9 mouse cellular contexts compared by ENCODE assay signal in genomic region chr17:53568734-53569386, GRCm38 (mm10). TPM values are rescaled to one million over a fixed set of nuclear protein-coding genes. Genes with fewer than 3 reads are reported as not detected.
DNase-seq lines count a peak whose midpoint lies in the region; ATAC-seq and TF ChIP-seq lines count a peak whose summit lies in the region.
"Had no signal": no experiment of that assay in that cellular context is flagged by ENCODE, and none has a peak within 500 bp of the region (broad histone marks: within the 10 kb centered on the region; RNA-seq: fewer than 3 reads in every experiment).

No protein-coding gene starts in this region.

- H3K27ac ChIP-seq in heart, adult 2 months: peak overlapping the region; percentile 94
- peak overlapping the region; percentile 97; the same call in 1 of the 2 replicates for H3K27ac ChIP-seq in forebrain, embryonic 12.5 days
- peak overlapping the region; percentile 95 for H3K27ac ChIP-seq in liver, embryonic 15.5 days (replicated peaks)

- no peak overlapping the region for H3ac ChIP-seq in C2C12 (ENCODE audit: control insufficient read depth, insufficient read length, low read depth)

- TF ChIP-seq CTCF in heart, adult 2 months (IDR thresholded peaks at IDR 0.05): no peak
- no peak for TF ChIP-seq CTCF in C2C12 (IDR thresholded peaks at IDR 0.05; ENCODE audit: control insufficient read depth, insufficient read depth, insufficient read length)

- peaks cover 12% of the 10 kb centered on the region for H3K36me3 ChIP-seq in heart, adult 2 months (ENCODE audit: control insufficient read depth, insufficient read depth, low read length)
- H3K36me3 ChIP-seq in C2C12 (ENCODE audit: control insufficient read depth, insufficient read depth): no peaks in the 10 kb centered on the region
- H3K36me3 ChIP-seq in forebrain, embryonic 12.5 days (replicated peaks): no peaks in the 10 kb centered on the region
- H3K36me3 ChIP-seq in liver, embryonic 15.5 days (replicated peaks): no peaks in the 10 kb centered on the region

- no peak for DNase-seq in heart, adult 2 months
- DNase-seq in heart, adult 8-10 months (ENCODE audit: low spot score): no peak
- no peak for DNase-seq in embryo, embryonic 10 days (ENCODE audit: low spot score)
- no peak for DNase-seq in left cerebral cortex, adult 8-10 months (ENCODE audit: low spot score in 2 of 2)

- 33% methylated on average over 8 of the region's 8 CpGs for whole genome bisulfite sequencing in heart, adult 2 months
- 38% methylated on average over 8 of the region's 8 CpGs for WGBS in forebrain, embryonic 12.5 days
- 25% methylated on average over 8 of the region's 8 CpGs for WGBS in liver, embryonic 15.5 days (ENCODE audit: insufficient replicate concordance)

- TF ChIP-seq EP300 in heart, adult 2 months (IDR thresholded peaks at IDR 0.05; ENCODE audit: insufficient read depth, low read depth, low read length): no peak

- H3K79me2 ChIP-seq in heart, adult 2 months (replicated peaks; ENCODE audit: control insufficient read depth, insufficient read depth, low read length): peaks cover 4% of the 10 kb centered on the region; the same call in 1 of the 2 replicates
- H3K79me2 ChIP-seq in C2C12 (ENCODE audit: control insufficient read depth, insufficient read depth): peaks cover 19% of the 10 kb centered on the region

- peak overlapping the region; percentile 89 for H3K4me2 ChIP-seq in forebrain, embryonic 12.5 days
- peak overlapping the region; percentile 97 for H3K4me2 ChIP-seq in liver, embryonic 15.5 days

- ATAC-seq in forebrain, embryonic 12.5 days (ENCODE audit: low FRiP score): no peak
- ATAC-seq in liver, embryonic 15.5 days (ENCODE audit: insufficient read depth): no peak
- ATAC-seq in granulocyte monocyte progenitor cell, adult 5-6 weeks (replicated peaks; ENCODE audit: poor library complexity, severe bottlenecking): no peak

- intact Hi-C loops in heart, adult 2 months (cut with DNase I): loop anchor here (1.0 to 5.0 kb wide), 3 partner anchors 68 to 120 kb away; partner anchors contain the start of genes Rab5a and Sgo1

- peaks cover 15% of the 10 kb centered on the region for H3K4me1 ChIP-seq in heart, adult 2 months (ENCODE audit: control insufficient read depth, insufficient read depth, low read length)
- H3K4me1 ChIP-seq in forebrain, embryonic 12.5 days: peaks cover 33% of the 10 kb centered on the region
- peaks cover 58% of the 10 kb centered on the region for H3K4me1 ChIP-seq in liver, embryonic 15.5 days (replicated peaks)

- no peak for TF ChIP-seq POLR2A in heart, adult 2 months (IDR thresholded peaks at IDR 0.05; ENCODE audit: insufficient read depth, low read depth, low read length)

- peak overlapping the region; percentile 100 for H3K9ac ChIP-seq in heart, adult 2 months (ENCODE audit: low read depth, low read length)
- peak overlapping the region; percentile 96; the same call in 1 of the 2 replicates for H3K9ac ChIP-seq in forebrain, embryonic 12.5 days
- peak overlapping the region; percentile 92 for H3K9ac ChIP-seq in liver, embryonic 15.5 days

- peak overlapping the region; percentile 97 for H3K4me3 ChIP-seq in heart, adult 2 months
- no peak overlapping the region for H3K4me3 ChIP-seq in C2C12 (ENCODE audit: insufficient read depth, poor library complexity, severe bottlenecking)
- peak overlapping the region; percentile 94 for H3K4me3 ChIP-seq in forebrain, embryonic 12.5 days (replicated peaks)
- H3K4me3 ChIP-seq in liver, embryonic 15.5 days (replicated peaks): peak overlapping the region; percentile 92

- H3K27me3 ChIP-seq in heart, adult 2 months (ENCODE audit: control insufficient read depth, insufficient read depth, low read length): no peaks in the 10 kb centered on the region
- no peaks in the 10 kb centered on the region for H3K27me3 ChIP-seq in C2C12 (ENCODE audit: control insufficient read depth, insufficient read depth, insufficient read length)
- no peaks in the 10 kb centered on the region for H3K27me3 ChIP-seq in forebrain, embryonic 12.5 days
- H3K27me3 ChIP-seq in liver, embryonic 15.5 days: no peaks in the 10 kb centered on the region

- H3K9me3 ChIP-seq in forebrain, embryonic 12.5 days: no peaks in the 10 kb centered on the region
- H3K9me3 ChIP-seq in liver, embryonic 15.5 days (replicated peaks): no peaks in the 10 kb centered on the region

- H3K79me3 ChIP-seq in C2C12 (ENCODE audit: low read depth): no peaks in the 10 kb centered on the region

TF ChIP-seq in C2C12, 6 proteins besides CTCF, POLR2A, EP300 and RAD21:
- TF ChIP-seq USF1 (IDR thresholded peaks at IDR 0.05; ENCODE audit: low read depth) (peak; percentile 29), MYOD1 (IDR thresholded peaks at IDR 0.05; ENCODE audit: control insufficient read depth, insufficient read length, low read depth) (no peak), FOSL1 (IDR thresholded peaks at IDR 0.05; ENCODE audit: insufficient read depth, low read length, poor library complexity, severe bottlenecking) (no peak)

RNA-seq across cellular contexts. Expression of gene Kat2b, which starts 2.2 kb away (rescaled TPM):
- total RNA-seq in heart, adult 2 months (2021): 10 to 100 TPM; 78.7 to 82.9 TPM
- 20.0 and 51.0 TPM in 2 replicates for polyA plus RNA-seq in heart, adult 2 months (2012; rRNA removed)
- 100 to 1,000 TPM in 1 of 4 experiments, 10 to 100 TPM in 3; 78.8 to 106 (median 88.9) TPM for total RNA-seq in heart, adult 8-10 months (2022)
- 2.4 TPM for polyA plus RNA-seq in C2C12 (2012; fragmentation: generic; extraction: Trizol)
- 7.4 and 8.1 TPM in 2 replicates for polyA plus RNA-seq in forebrain, embryonic 12.5 days (2016; fragmentation: Nextera tagmentation; extraction: Ambion mirVana)
- polyA plus RNA-seq in liver, embryonic 15.5 days (2015; fragmentation: Nextera tagmentation; extraction: Ambion mirVana): 4.2 and 5.5 TPM in 2 replicates
- 35.1 and 51.5 TPM in 2 replicates for total RNA-seq in granulocyte monocyte progenitor cell, adult 5-6 weeks (2014; fragmentation: Nextera tagmentation)
- total RNA-seq in granulocyte monocyte progenitor cell, adult 5-6 weeks (2017): 30.5 and 35.9 TPM in 2 replicates
- total RNA-seq in left cerebral cortex, adult 8-10 months (2022): 10 to 100 TPM; 16.8 to 35.3 (median 24.3) TPM

RNA-seq across cellular contexts. Expression of gene Pp2d1, which starts 29.6 kb away (rescaled TPM):
- not detected for total RNA-seq in heart, adult 2 months (2021)
- polyA plus RNA-seq in heart, adult 2 months (2012; rRNA removed): not detected in 2 replicates
- total RNA-seq in heart, adult 8-10 months (2022): not detected
- polyA plus RNA-seq in C2C12 (2012; fragmentation: generic; extraction: Trizol): 0.04 TPM
- polyA plus RNA-seq in forebrain, embryonic 12.5 days (2016; fragmentation: Nextera tagmentation; extraction: Ambion mirVana): 0.29 and 0.45 TPM in 2 replicates
- polyA plus RNA-seq in liver, embryonic 15.5 days (2015; fragmentation: Nextera tagmentation; extraction: Ambion mirVana): 0.05 and 0.13 TPM in 2 replicates
- total RNA-seq in granulocyte monocyte progenitor cell, adult 5-6 weeks (2014; fragmentation: Nextera tagmentation): not detected in 2 replicates
- not detected in 2 replicates for total RNA-seq in granulocyte monocyte progenitor cell, adult 5-6 weeks (2017)
- under 1 TPM in 1 of 4 experiments, not detected in 3; 0.15 TPM for total RNA-seq in left cerebral cortex, adult 8-10 months (2022)
- polyA plus RNA-seq: large intestine, adult 2 months had no signal
